Mouse (Mus musculus): Measurements from ENCODE around the gene Apoh. TPM values are rescaled to one million over a fixed set of nuclear protein-coding genes. Genes with fewer than 3 reads are reported as not detected.
A peak's percentile ranks its signal among the peaks of the same experiment; 100 is the strongest.

The Apoh gene
- total RNA-seq, 2 experiments from 2014 or later: 7.8 to 315 TPM

DNA sequence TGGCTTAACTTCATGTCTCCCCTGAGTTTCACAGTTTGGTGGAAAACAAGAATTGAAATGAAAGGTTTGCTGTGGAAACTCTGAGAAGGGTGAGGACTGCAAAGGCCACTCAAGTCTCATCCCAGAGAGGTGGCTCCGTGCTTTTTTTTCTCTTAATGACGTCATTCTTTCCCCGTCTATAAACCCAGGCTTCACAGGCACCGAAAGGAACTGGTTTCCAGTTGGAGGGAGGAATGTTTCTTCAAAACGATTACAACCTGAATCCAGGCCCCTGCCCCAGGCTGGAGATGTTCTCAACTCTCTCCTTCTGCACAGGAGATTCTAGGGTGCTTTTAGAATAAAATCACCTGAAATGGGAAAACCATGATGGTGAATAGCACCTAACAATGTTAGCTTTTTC is 10.1 kb upstream of the Apoh start:
- DNase-seq (ENCODE audit: low spot score in 2 of 2): no peak

DNA sequence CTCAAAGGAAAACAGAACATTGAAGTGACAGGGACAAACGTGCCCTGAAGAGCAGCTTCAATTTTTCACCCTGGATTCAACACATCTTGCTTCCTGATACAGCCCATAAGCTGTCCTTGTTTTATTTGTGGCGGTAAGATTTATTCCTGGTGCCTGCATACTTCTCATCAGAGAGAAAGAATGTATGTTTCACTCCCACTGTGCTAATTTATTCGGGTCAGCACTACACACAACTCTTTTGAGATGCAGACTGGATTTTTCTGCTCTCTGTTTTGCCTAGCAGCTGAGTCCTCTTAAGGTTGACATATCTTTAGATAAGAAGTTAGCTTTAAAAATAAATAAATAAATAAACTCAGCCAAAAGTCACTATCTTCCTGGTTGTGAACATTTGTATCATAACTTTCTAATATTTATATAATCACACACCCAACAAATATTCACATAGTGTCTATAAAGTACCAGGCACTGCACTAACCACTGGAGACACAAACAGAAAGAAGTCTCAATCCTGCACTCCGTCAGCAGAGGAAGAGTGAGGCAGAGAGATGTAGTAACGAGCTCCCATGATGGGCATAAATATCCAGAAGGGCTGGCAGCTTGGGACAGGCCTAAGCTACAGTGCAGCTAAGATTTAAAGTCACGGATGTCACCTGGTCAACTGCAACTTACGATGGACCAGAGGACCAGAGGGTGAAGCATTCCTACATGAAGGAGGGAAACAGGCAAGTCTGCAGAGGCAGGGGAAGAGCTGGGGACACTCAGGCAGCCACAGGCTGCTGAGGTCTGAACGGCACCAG is 9.4 kb upstream of the Apoh start:
- no peak for DNase-seq (ENCODE audit: low spot score in 2 of 2)

DNA sequence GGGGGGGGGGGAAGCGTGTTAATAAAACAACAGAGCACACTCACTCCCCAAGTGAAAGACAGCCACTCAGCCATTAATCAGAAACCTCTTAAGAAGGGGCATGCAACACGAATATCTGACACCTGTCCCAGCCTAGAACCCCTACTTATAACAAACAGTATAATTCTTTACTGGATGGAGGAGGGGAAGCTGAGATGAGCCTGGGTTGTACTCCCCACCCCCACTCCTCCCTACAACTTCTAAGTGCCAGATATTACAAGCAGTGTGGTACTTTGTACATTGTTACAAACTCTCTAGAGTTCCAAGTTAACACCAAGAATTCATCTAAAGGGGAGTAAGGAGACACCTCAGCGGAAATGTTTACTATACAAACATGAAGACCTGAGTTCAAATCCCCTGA is 8.5 kb upstream of the Apoh start:
- no peak for DNase-seq (ENCODE audit: low spot score in 2 of 2)

DNA sequence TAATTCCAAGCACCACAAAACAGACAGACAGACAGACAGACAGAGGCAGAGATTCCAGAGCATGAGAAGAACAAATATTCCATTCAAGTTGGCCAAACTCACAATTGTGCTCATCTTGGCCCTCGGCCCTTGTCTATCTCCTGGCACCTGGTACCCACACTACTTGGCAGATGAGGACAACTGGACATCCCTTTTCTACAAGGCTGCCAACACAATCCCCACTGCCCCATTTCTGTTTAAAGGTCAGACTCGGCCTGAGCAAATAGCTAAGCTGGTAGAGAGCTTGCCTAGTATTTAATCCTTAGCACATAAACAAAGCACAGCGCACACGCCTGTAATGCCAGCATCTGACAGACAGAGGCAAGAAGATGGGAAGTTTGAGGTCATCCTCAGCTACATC is 7.6 kb upstream of the Apoh start:
- DNase-seq (ENCODE audit: low spot score in 2 of 2): no peak

DNA sequence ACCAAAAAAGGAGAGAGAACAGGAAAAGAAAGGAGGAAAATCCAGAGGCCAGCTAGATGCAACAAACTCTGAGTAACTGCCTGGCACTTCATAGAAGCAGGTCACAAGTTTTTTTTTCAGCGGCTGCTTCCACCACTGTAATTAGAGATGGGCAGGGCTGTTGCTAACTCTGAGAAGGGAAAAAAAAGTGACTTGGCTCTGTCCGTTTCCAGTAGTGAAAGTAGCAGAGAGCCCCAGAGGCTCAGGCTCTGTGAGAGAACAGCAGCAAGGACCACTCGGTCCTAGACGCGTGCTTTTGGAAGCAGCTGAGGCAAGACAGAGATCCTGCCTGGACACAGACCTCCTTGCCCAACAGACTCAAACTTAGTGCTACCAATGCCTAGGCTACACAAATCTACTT is 6.7 kb upstream of the Apoh start:
- no peak for DNase-seq (ENCODE audit: low spot score in 2 of 2)

DNA sequence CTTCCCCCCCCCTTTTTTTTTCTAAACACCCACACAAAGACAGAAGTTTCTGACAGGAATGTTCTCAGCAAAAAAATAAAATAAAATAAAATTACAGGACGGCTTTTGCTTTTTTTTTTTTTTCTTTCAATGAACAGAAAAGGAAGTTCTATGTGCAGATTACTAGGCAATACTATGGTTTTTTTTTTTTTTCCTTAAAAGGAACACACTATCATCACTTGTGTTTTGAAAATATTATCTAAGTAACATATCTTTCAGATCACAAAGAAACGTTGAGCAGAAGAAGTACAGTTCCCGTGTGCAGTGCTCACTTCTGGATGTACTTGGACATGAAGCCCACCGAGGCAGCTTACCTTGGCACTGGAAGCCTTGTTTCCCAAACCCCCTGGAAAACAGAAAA is 2.9 kb upstream of the Apoh start:
- no peak for DNase-seq (ENCODE audit: low spot score in 2 of 2)

DNA sequence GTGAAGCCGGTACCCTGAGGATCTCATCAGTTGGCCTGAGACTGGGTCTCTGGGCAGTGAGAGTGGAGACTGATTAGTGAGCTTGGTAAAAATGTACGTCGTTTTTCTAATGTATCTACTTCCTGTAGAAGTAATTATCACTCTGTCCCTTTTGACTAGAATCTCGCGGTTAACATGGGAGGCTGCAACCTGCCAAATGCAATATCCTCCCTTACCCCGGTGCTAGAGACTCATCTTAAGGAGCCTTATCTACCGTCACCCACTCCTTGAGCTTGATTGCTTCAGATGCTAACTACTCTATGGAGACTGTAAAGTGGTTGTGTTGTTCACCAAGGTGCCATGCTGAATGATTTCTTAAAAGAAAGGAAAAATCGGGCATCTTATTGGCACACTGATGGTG is 1.4 kb upstream of the Apoh start:
- no peak for DNase-seq (ENCODE audit: low spot score in 2 of 2)

DNA sequence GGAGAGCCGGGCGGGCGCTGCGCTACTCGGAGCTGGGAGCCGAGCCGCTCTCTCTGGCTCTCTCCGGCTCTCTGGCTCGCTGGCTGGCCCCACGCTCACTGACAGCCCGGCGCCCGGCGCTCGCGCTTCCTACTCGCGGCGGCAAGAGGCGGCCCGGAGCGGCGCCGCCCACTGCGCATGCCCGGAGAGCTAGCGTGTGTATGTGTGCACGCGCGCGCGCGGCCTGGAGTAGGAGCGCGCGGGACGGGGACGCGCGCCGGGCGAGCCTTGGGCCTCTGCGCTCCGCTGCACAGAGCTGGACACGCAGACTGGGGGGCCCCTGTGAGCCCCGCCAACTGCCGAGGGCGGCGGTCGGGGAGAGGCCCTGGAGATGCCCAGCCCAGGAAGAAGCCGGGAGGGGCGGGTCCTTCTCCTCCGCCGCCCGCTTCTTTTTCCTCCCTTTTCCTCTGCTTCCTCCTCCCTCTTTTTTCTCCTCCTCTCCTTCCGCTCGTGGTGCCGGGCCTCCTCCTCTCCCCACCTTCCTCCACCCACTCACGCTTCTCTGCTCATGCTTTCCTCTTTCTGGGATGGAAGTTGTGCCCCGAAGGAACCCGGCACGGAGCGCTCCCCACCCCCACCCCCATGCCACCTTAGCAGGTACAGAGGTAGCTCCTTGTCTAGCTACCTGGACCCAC is 772 bp downstream of the Apoh start, which contains the start of gene Prkca:
Gene Prkca, minus strand, starts transcription at position 140 of the 674 bp plus-strand sequence.
- peak; percentile 78 to 86 for DNase-seq (ENCODE audit: low spot score in 2 of 2)

DNA sequence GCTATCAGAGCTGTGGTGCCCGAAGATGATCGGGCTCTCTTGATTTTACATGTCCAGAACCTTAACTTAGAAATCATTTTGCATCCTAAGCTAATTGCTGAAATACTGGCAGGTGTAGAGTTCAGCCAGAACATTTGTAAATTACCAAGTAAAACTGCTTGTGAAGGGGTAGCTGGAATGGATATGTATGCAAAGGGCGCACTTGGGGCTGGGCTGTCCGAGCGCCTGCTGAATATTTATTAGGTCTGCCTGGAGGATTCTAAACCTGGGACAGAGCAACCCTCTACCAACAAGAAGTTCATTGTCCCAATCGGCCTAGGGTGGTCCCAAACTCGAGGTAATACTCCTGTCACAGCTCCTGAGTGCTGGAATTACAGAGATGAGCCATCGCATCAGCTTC is 1.6 kb downstream of the Apoh start:
- no peak for DNase-seq (ENCODE audit: low spot score in 2 of 2)

DNA sequence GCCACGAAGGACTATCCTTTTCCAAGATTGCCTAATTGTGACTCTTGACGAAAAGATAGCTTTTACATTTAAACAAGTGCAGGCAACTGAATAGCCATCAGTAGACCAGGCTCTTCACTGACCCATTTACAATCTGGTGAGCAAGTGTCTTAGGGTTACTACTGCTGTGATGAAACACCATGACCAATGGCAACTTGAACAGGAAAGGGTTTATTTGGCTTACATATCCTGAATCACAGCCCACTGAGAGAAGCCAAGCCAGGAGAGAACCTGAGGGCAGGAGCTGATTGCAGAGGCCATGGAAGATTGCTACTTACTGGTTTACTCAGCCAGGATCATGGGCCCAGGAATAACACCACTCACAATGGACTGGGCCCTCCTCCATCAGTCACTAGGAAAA is 2.2 kb downstream of the Apoh start:
- no peak for DNase-seq (ENCODE audit: low spot score in 2 of 2)

DNA sequence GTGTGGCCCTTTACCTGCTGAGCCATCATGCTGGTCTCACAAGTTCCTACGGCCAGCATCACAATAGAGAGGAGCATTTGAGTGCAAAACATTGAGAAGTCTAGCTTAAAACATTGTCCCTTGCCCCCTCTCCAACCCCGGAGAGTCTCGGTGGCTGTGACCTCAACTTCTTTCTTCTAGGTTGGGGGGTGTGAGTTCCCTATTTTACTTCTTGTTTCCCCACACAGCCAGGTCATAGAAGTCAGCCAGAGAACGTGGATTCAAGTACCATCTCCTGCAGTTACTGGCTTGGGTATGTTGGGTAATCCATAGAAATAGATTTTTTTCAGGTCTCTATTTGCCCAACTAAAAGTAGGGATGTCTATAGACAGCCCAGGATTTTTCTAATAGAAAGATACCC is 7.6 kb downstream of the Apoh start:
- DNase-seq (ENCODE audit: low spot score in 2 of 2): no peak

DNA sequence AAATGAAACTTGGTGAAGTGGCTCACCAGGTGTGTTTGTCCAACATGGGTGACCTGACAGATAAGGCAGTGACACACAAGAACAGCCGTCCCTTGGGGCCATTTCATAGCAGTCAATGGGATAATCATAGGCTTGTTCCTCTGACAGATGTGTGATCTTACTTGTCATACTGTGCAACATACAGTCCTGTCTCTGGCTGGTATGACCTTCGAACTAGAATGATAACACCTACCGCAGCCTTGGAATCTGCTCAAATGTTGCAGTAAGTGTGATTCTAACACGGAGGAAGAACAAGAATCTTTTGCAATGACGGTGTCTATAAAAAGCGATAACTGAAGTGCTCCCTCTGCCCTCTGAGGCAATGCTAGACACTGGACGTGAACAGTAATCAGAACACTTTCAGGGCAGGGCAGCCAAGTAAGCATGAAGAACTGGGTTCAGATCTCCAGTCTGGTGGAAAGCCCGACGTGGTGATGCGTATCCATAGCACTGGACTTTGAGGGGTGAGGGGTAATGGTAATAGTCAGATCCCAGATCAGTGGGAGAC is 9.8 kb downstream of the Apoh start:
- DNase-seq (ENCODE audit: low spot score in 2 of 2): no peak

DNA sequence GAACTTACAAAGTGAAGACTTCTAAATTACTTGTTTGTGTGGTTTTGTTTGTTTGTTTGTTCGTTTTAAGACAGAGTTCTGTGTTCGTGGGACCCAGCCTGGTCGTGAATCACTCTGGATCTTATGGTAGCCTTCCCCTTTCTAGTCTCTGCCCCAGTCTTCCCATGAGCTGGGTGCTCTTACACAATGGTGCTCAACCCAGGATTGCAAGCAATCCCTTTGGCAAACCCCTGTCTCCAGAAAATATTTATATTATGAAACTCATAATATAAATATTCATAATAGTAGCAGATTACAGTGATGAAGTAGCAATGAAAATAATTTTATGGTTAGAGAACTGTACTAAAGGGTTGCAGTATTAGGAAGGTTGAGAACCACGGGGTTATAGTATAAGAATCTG is 12.9 kb downstream of the Apoh start:
- no peak for DNase-seq (ENCODE audit: low spot score in 2 of 2)

DNA sequence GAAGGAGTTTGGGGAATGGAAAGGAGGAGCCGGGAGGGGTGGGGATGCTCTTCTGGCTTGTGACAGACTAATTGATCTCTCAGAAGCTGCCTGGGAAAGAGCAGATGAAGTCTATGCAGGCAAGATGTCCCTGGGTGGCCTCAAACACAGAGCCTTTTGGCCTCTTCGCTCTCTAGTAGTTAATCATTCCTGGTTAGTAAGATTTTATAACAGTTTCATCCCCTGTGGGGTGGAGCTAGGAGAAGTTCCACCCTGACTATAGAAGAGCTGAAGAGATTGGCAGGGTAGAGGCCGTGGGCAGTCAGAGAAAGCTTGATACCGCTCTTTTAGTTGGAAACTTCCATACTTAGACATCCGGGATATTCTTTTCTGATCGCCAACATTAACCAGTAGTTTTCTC is 15.8 kb downstream of the Apoh start:
- no peak for DNase-seq (ENCODE audit: low spot score in 2 of 2)

DNA sequence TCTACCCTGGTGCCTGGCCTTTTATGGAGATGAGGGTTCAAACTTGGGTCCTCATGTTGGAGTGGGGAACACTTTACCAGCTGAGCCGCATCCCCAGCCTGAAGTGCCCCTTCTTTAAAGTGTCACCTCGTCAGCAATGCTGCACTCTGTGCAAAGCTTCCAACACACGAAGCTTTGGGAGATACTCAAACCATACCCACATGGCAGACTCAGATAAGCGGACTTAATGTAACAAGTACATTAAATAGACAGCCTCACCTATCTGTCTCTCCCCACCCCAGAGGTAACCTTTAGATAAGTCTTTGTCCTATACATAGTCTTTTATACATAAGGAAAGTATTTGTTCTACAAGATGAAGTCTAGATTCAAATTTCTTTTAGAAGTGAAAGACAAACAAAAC is 17.8 kb downstream of the Apoh start:
- no peak for DNase-seq (ENCODE audit: low spot score in 2 of 2)

DNA sequence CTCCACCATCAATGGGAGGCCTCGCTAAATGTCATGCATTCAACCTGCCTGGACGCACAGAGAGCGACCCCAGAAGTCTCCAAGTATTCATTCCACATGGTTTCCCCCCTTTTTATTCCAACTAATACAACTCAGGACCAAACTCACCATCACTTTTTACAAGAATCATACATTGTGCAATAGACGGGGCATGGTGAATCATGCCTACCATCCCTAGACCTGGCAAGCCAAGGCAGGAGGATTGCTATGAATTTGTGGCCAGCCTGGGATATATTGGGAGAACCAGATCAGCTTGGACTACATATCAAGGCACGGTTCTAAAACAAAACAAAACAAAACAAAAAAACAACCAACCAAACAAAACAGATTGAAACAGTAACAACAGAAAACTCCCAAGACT is 19.8 kb downstream of the Apoh start:
- no peak for DNase-seq (ENCODE audit: low spot score in 2 of 2)

DNA sequence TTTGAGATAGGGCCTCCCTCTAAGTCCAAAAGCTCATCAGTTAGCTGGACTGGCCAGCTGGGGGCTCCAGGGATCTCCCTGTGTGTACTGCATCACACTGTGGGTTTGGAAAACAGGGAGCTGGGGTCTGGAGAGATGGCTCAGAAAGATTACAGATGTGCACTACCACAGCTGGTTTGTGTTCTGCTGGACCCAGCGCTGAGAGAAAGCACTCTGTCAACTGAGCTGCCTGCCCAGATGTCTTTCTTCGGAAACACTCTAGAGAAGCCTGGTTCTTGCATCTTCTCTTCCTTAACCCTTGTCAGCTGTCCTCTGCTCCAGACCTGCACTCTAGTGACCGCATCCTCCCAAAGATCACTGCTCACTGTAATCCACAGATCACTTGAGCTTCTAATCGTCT is 20.8 kb downstream of the Apoh start:
- no peak for DNase-seq (ENCODE audit: low spot score in 2 of 2)

DNA sequence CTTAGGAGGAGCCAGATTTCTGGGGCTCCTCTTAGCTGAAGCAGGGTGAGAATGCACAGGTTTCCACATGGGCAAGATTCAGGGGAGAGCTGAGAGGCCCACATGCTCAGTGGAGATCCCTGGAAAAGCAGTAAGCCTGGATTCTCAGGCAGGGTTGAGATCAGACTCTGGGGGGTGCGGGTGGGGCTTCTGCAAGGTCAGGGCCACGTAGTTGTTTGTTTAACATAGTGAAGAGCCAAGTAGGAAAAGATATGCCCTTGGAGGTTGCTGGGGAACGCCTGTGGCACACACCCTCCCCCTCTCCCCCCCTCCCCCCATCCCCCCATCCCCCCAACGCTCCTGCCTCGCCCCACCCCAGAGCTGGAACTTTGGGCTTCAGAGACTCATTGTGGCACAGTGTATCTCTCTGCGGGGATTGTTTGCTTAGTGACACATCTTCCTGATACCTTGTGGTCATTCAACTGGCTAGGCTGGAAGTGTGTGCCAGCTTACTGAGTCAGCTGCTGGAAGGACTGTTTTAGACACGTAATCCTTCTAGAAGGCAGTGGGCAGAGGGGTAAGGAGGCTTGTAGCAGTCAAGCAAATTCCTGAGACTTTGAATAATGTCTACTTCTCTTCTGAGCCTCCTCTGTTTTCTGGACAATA is 21.9 kb downstream of the Apoh start:
- peak in 1 of 2 experiments; percentile 15 for DNase-seq (ENCODE audit: low spot score in 2 of 2)

DNA sequence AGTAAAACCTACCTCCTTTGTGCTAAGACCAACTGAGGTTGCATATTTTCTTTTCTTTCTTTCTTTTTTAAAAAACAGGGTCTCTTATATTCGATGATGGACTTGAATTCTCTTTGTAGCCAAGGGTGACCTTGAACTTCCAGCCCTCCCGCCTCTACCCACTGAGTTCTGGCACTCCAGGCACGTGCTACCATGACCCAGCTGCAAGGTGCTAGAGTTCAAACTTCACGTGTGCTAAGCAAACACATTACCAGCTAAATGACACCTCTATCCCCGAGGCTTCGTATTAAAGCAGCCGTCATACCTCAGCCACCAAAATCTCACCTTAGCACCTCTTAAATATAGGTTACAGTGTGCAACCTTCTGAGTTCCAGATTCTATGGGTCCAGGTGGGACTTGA is 22.4 kb downstream of the Apoh start:
- no peak for DNase-seq (ENCODE audit: low spot score in 2 of 2)

DNA sequence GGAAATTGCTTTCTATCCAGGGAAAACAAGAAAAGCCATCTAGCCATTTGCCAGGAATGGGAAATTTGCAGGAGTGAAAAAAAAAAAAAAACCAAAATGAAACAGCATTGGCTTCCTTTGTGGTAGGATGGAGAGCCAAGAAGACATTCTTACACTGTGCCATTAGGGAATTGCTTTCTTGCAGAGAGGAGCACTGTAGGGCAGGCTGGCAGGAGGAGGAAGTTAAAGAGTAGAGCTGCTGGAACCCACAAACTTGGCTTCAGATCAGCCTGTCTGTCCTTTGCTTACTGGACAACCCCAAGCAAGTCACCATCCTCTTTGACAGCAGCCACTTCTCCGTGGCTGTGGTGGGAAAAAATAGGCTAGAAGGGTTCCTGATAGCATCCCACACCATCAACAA is 23.9 kb downstream of the Apoh start:
- no peak for DNase-seq (ENCODE audit: low spot score in 2 of 2)

DNA sequence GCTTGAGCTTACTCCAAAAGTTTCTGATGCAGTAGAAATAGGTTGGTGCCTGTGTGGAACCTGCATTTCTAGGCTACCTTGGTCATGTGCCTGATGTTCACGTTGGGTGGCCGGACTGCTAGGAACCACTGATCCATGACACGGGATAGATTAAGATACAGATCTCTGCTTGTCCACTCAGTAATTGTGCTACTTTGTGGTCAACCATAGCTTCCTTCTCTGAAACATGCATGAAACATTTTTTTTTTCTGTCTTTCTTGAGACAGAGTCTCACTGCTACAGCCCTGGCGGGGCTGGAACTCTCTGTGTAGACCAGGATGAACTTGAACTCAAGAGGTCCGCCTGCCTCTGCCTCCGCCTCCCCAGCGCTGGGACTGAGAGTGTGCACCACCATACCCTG is 33.7 kb downstream of the Apoh start:
- no peak for DNase-seq (ENCODE audit: low spot score in 2 of 2)

DNA sequence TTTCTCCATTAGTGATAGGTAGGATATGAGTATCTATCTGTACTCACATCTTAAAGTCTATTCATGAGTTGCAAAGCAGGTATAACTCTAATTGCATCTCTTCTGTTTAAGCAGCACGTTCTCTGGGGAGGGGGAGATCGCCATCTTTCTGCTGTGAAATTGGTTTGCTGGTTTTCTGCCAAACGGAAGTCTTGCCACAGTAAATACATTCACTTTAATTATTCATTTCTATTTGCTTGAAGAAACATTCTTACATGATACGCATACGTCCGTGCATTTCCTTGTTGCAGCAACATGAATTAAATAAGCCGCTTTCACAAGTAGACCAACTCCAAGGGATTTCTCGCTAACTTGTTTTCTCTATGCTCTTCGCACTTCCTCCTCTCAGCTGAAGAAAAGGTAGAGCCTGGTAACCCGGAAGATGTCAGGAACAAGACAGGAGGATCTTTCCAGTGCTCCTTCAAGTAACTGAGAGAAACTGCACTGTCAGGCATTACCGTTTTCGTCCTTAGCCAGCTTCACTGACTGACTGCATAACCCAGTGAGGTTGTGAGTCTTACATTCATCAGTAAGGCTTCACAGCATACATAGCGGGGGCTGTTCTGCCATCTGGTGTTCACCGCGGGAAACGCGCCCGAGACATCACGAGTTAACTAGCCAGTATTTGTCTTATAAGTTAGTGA is 34.7 kb downstream of the Apoh start:
- DNase-seq (ENCODE audit: low spot score in 2 of 2): peak; percentile 28 to 49

Measured in adrenal gland, postnatal 4 days (tissue).